Mouse (Mus musculus): Measurements from ENCODE around the gene Trim30a. TPM values are rescaled to one million over a fixed set of nuclear protein-coding genes. Genes with fewer than 3 reads are reported as not detected.

Trim30a gene
- polyA plus RNA-seq, 1 experiment = 145 TPM

GRCm38 (mm10) chr7:104398492-104398891 lies 66.5 kb downstream of the Trim30a start:
- H3K4me3 ChIP-seq (ENCODE audit: insufficient read depth, low read length) = no peak overlapping the region
- no peak for TF ChIP-seq CTCF (IDR thresholded peaks at IDR 0.05; ENCODE audit: low read depth, low read length)
- TF ChIP-seq POLR2A (IDR thresholded peaks at IDR 0.05; ENCODE audit: borderline replicate concordance, low read depth, low read length) = no peak

GRCm38 (mm10) chr7:104369736-104370414 lies 95.1 kb downstream of the Trim30a start, which contains the start of gene Trim30b:
Gene Trim30b (minus strand): TSS chr7:104369884.
- Histone ChIP-seq H3K4me1 (ENCODE audit: control insufficient read depth, insufficient read depth, low read length) (peaks cover 12% of the 10 kb centered on the region), H3K27ac (ENCODE audit: insufficient read depth, low read depth, low read length) (peak within 1 kb of the TSS; percentile 67), H3K4me3 (ENCODE audit: insufficient read depth, low read length) (no peak within 1 kb of the TSS)
- TF ChIP-seq POLR2A (IDR thresholded peaks at IDR 0.05; ENCODE audit: borderline replicate concordance, low read depth, low read length) = no peak
- no peak for TF ChIP-seq CTCF (IDR thresholded peaks at IDR 0.05; ENCODE audit: low read depth, low read length)

More at GRCm38 (mm10) chr7:104398492-104398891, 66.5 kb downstream of the Trim30a start:
- no peak overlapping the region; the same call in 1 of the 2 replicates for H3K27ac ChIP-seq (ENCODE audit: insufficient read depth, low read depth, low read length)
- H3K4me1 ChIP-seq (ENCODE audit: control insufficient read depth, insufficient read depth, low read length) = peaks cover 20% of the 10 kb centered on the region

- no peak overlapping the region for H3K27ac ChIP-seq (ENCODE audit: insufficient read depth, low read depth, low read length)
- TF ChIP-seq POLR2A (IDR thresholded peaks at IDR 0.05; ENCODE audit: borderline replicate concordance, low read depth, low read length) (no peak), CTCF (IDR thresholded peaks at IDR 0.05; ENCODE audit: low read depth, low read length) (no peak)
- no peak overlapping the region for H3K4me3 ChIP-seq (ENCODE audit: insufficient read depth, low read length)
- H3K4me1 ChIP-seq (ENCODE audit: control insufficient read depth, insufficient read depth, low read length) = peaks cover 12% of the 10 kb centered on the region
Measured at GRCm38 (mm10) chr7:104366339-104366738, 98.7 kb downstream of the Trim30a start.

Other genes with a start within 250 kb of the Trim30a start
- 1.7 and 3.0 TPM in 2 replicates for gene Trim6, start 246.4 kb downstream of the Trim30a start, polyA plus RNA-seq (2012; ENCODE audit: insufficient read depth, insufficient read length, missing spikeins)
- 50.1 and 53.9 TPM in 2 replicates for gene Trim34a, start 220.7 kb downstream of the Trim30a start, polyA plus RNA-seq (2012; ENCODE audit: insufficient read depth, insufficient read length, missing spikeins)
- gene Trim5, start 177.1 kb downstream of the Trim30a start, polyA plus RNA-seq (2012; ENCODE audit: insufficient read depth, insufficient read length, missing spikeins) = 14.9 and 15.9 TPM in 2 replicates
- 70.6 and 78.1 TPM in 2 replicates for gene Trim12a, start 149.7 kb downstream of the Trim30a start, polyA plus RNA-seq (2012; ENCODE audit: insufficient read depth, insufficient read length, missing spikeins)
- 2.5 TPM in 1 of 2 replicates, not detected in the other for gene Trim34b, start 135.7 kb downstream of the Trim30a start, polyA plus RNA-seq (2012; ENCODE audit: insufficient read depth, insufficient read length, missing spikeins)
- 29.4 and 30.3 TPM in 2 replicates for gene Trim12c, start 111.8 kb downstream of the Trim30a start, polyA plus RNA-seq (2012; ENCODE audit: insufficient read depth, insufficient read length, missing spikeins)
- gene Trim30b, start 95.3 kb downstream of the Trim30a start, polyA plus RNA-seq (2012; ENCODE audit: insufficient read depth, insufficient read length, missing spikeins) = 3.0 and 3.3 TPM in 2 replicates
- 7.6 and 9.4 TPM in 2 replicates for gene Trim30c, start 64.4 kb downstream of the Trim30a start, polyA plus RNA-seq (2012; ENCODE audit: insufficient read depth, insufficient read length, missing spikeins)
- gene Trim30d, start 42.7 kb upstream of the Trim30a start, polyA plus RNA-seq (2012; ENCODE audit: insufficient read depth, insufficient read length, missing spikeins) = 51.7 and 57.7 TPM in 2 replicates
- gene Olfr651, start 84.9 kb upstream of the Trim30a start, polyA plus RNA-seq (2012; ENCODE audit: insufficient read depth, insufficient read length, missing spikeins) = not detected in 2 replicates
- gene Olfr652, start 95.7 kb upstream of the Trim30a start, polyA plus RNA-seq (2012; ENCODE audit: insufficient read depth, insufficient read length, missing spikeins) = not detected in 2 replicates
- gene Olfr653, start 112.1 kb upstream of the Trim30a start, polyA plus RNA-seq (2012; ENCODE audit: insufficient read depth, insufficient read length, missing spikeins) = not detected in 2 replicates
- gene Olfr654, start 121.8 kb upstream of the Trim30a start, polyA plus RNA-seq (2012; ENCODE audit: insufficient read depth, insufficient read length, missing spikeins) = not detected in 2 replicates
- not detected in 2 replicates for gene Olfr655, start 136.6 kb upstream of the Trim30a start, polyA plus RNA-seq (2012; ENCODE audit: insufficient read depth, insufficient read length, missing spikeins)
- not detected in 2 replicates for gene Olfr656, start 148.8 kb upstream of the Trim30a start, polyA plus RNA-seq (2012; ENCODE audit: insufficient read depth, insufficient read length, missing spikeins)
- gene Olfr657, start 159.6 kb upstream of the Trim30a start, polyA plus RNA-seq (2012; ENCODE audit: insufficient read depth, insufficient read length, missing spikeins) = not detected in 2 replicates
- not detected in 2 replicates for gene Olfr658, start 182.1 kb upstream of the Trim30a start, polyA plus RNA-seq (2012; ENCODE audit: insufficient read depth, insufficient read length, missing spikeins)
- not detected in 2 replicates for gene Olfr659, start 201.6 kb upstream of the Trim30a start, polyA plus RNA-seq (2012; ENCODE audit: insufficient read depth, insufficient read length, missing spikeins)
- not detected in 2 replicates for gene Olfr661, start 221.3 kb upstream of the Trim30a start, polyA plus RNA-seq (2012; ENCODE audit: insufficient read depth, insufficient read length, missing spikeins)